Mouse (Mus musculus): ENCODE measurements around the gene Lrrc72.

Lrrc72 gene

DNA sequence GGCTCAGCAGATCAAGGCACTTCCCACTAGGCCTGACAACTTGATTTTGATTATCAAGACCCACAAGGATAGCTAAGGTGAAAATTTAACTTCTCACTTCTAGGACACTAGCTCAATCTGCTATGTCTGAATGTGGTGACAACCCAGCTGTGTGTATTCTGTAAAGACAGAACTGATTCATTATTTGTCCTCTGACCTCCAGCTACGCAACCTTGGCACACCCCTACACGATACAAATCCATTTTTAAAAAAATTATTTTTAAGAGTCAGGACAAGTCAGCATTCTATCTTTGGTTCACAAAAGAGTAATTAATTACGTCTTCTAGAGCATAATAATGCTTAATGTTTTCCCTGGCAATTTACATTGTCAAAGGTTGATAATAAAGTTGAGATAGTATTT lies 63.6 kb downstream of the Lrrc72 start:
- DNase-seq (ENCODE audit: low read depth), result no peak

DNA sequence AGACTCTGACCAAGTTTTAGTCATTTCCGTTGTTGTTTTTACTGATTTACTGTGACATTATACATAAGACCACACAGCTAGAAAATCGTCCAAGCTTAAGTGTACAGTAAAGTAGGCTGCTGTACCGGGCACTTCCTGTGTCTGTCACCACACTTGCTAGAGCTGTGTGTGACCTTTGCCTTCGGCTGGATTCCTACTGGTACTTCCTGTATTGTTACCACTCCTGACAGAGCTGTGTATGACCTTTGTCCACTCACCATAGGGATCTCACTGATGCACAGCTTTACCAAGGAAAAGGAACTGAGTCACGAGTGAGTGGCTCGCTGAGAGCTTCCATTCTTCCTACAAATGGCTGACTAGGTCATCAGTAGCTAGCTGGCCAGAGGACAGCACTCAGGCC lies 66.1 kb downstream of the Lrrc72 start:
- no peak for DNase-seq (ENCODE audit: low read depth)

DNA sequence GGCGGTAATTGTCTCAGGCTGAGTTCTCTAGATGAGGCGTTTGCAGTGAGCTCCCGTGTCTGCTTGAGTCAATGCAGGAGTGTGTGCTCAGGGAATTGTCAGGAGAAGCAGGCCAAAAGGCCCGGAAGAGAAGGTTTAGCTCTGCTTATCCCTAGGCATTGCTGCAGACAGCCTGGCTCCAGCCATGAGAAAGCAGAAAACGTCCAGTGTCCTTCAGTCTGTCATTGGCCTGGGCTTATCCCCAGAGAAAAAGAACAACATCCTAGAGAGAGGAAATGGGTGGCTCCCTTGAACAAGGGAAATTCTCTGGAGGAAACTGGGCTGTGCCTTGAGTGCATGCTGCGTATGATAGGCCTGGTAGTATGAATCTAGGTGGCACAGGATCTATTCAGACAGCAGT lies 70.6 kb downstream of the Lrrc72 start:
- no peak for DNase-seq (ENCODE audit: low read depth)

DNA sequence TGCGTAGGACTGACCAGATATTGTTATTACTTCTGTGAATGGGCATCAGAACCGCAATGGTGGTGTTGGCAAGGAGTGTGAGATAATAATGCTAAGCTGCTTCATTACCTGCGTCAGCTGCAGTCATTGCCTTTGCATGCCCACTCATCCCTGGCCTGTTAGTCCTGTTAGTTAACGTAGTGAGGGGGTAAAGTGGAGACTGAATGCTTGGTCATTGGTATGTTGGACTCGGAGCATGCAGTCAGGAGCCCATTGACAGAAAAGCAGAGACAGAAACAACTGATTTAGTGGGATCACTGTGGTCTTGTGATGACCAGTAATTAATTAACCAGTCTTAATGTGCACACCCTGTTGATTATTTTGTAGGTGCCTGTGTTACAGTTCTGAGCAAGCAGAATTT lies 76.0 kb downstream of the Lrrc72 start:
- no peak for DNase-seq (ENCODE audit: low read depth)

DNA sequence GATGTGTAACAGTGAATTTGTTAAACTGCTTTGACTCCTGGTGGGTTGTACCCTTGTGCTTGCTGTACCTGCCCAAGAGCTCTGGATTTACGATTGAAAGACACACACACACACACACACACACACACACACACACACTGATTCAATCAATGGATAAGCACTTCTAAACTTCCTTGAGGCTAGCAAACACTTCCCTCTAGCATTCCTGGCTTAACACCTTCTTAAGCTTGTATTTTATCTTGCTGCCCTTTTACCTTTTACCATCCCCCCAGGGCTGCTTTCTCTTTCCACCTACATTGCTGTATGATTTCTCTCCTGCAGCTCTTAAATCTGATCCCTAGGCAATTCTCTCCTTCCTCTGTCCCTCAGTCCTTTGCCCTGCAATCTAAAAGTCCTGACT lies 87.9 kb downstream of the Lrrc72 start:
- no peak for DNase-seq (ENCODE audit: low read depth)

- no peak for DNase-seq (ENCODE audit: low read depth)
These were observed 88.9 kb downstream of the Lrrc72 start for GRCm38 (mm10) chr12:36164126-36164791.
